In genomic region chr6:56832830-56833229, GRCm38 (mm10) we compare ENCODE assay signal across 8 mouse cellular contexts. TPM values are rescaled to one million over a fixed set of nuclear protein-coding genes. Genes with fewer than 3 reads are reported as not detected.
DNase-seq lines count a peak whose midpoint lies in the region; ATAC-seq and TF ChIP-seq lines count a peak whose summit lies in the region.

No protein-coding gene starts in this region.

- H3K9ac ChIP-seq in forebrain, embryonic 14.5 days (ENCODE audit: low read length) = no peak overlapping the region
- peak overlapping the region; percentile 77; the same call in 1 of the 2 replicates for H3K9ac ChIP-seq in liver, embryonic 12.5 days

- H3K9me3 ChIP-seq in E14TG2a.4 (ENCODE audit: low read length) = peaks cover 3% of the 10 kb centered on the region; the same call in 1 of the 2 replicates
- H3K9me3 ChIP-seq in forebrain, embryonic 14.5 days (replicated peaks; ENCODE audit: control insufficient read depth, low read length) = no peaks in the 10 kb centered on the region
- H3K9me3 ChIP-seq in liver, embryonic 12.5 days (replicated peaks) = no peaks in the 10 kb centered on the region

- ATAC-seq in forebrain, embryonic 14.5 days = no peak
- no peak for ATAC-seq in liver, embryonic 12.5 days

- H3K27ac ChIP-seq in forebrain, embryonic 14.5 days (ENCODE audit: low read depth, low read length) = no peak overlapping the region
- H3K27ac ChIP-seq in liver, embryonic 12.5 days = no peak overlapping the region

- 0 out of 2 replicates have a peak, but pooled peaks cover 8% of the 10 kb centered on the region for H3K27me3 ChIP-seq in E14TG2a.4 (ENCODE audit: insufficient read depth, low read length)
- no peaks in the 10 kb centered on the region for H3K27me3 ChIP-seq in forebrain, embryonic 14.5 days (replicated peaks; ENCODE audit: control insufficient read depth, insufficient read depth, low read length)
- H3K27me3 ChIP-seq in liver, embryonic 12.5 days (replicated peaks) = peaks cover 2% of the 10 kb centered on the region; the same call in 1 of the 2 replicates

- peaks cover 39% of the 10 kb centered on the region for H3K4me1 ChIP-seq in E14TG2a.4 (replicated peaks; ENCODE audit: low read depth, low read length)
- no peaks in the 10 kb centered on the region for H3K4me1 ChIP-seq in forebrain, embryonic 14.5 days (ENCODE audit: control insufficient read depth, insufficient read depth, low read length)
- H3K4me1 ChIP-seq in liver, embryonic 12.5 days = peaks cover 22% of the 10 kb centered on the region

- peak overlapping the region; percentile 80 for H3K4me2 ChIP-seq in forebrain, embryonic 14.5 days (ENCODE audit: low read length)
- H3K4me2 ChIP-seq in liver, embryonic 12.5 days = peak overlapping the region; percentile 95

- peaks cover 27% of the 10 kb centered on the region for H3K36me3 ChIP-seq in E14TG2a.4 (ENCODE audit: insufficient read depth, low read length)
- no peaks in the 10 kb centered on the region for H3K36me3 ChIP-seq in forebrain, embryonic 14.5 days (ENCODE audit: control insufficient read depth, insufficient read depth, low read length)
- peaks cover 14% of the 10 kb centered on the region; the same call in 1 of the 2 replicates for H3K36me3 ChIP-seq in liver, embryonic 12.5 days

- no peak for TF ChIP-seq CTCF in E14TG2a.4 (conservative IDR thresholded peaks at IDR 0.05; ENCODE audit: low read length)

- DNase-seq in adrenal gland, postnatal 10 days = peak; percentile 12
- DNase-seq in adrenal gland, postnatal 25 days = no peak
- DNase-seq in forebrain, embryonic 14.5 days (ENCODE audit: low spot score) = no peak
- no peak for DNase-seq in spleen, postnatal 14 days (ENCODE audit: low spot score in 2 of 2)
- no peak for DNase-seq in yolk sac, embryonic 10.5 days (ENCODE audit: low spot score)
- DNase-seq in ovary, postnatal 36 days (ENCODE audit: low spot score) = no peak

- H3K4me3 ChIP-seq in E14TG2a.4 (replicated peaks; ENCODE audit: low read length) = peak overlapping the region; percentile 89
- H3K4me3 ChIP-seq in forebrain, embryonic 14.5 days (ENCODE audit: low read depth, low read length) = peak overlapping the region; percentile 52
- peak overlapping the region; percentile 69 for H3K4me3 ChIP-seq in liver, embryonic 12.5 days

RNA-seq across cellular contexts. Expression of gene Fkbp9, which starts 1.0 kb away (rescaled TPM):
- 10 to 100 TPM; 92.6 to 92.7 TPM for total RNA-seq in adrenal gland, postnatal 10 days (2021)
- 52.4 and 66.4 TPM in 2 replicates for total RNA-seq in adrenal gland, postnatal 25 days (2021)
- polyA plus RNA-seq in forebrain, embryonic 14.5 days (2014; fragmentation: Nextera tagmentation; extraction: Ambion mirVana) = 26.3 and 27.9 TPM in 2 replicates
- polyA plus RNA-seq in liver, embryonic 12.5 days (2016; fragmentation: Nextera tagmentation; extraction: Ambion mirVana) = 34.3 and 35.0 TPM in 2 replicates

RNA-seq across cellular contexts. Expression of gene Kbtbd2, which starts 35.2 kb away (rescaled TPM):
- 10 to 100 TPM; 36.2 to 36.7 TPM for total RNA-seq in adrenal gland, postnatal 10 days (2021)
- 36.3 and 36.9 TPM in 2 replicates for total RNA-seq in adrenal gland, postnatal 25 days (2021)
- 24.2 and 25.2 TPM in 2 replicates for polyA plus RNA-seq in forebrain, embryonic 14.5 days (2014; fragmentation: Nextera tagmentation; extraction: Ambion mirVana)
- 23.9 and 25.3 TPM in 2 replicates for polyA plus RNA-seq in liver, embryonic 12.5 days (2016; fragmentation: Nextera tagmentation; extraction: Ambion mirVana)
